Mouse (Mus musculus): Measurements from ENCODE around the gene Abcg2. TPM values are rescaled to one million over a fixed set of nuclear protein-coding genes. Genes with fewer than 3 reads are reported as not detected.

Gene Abcg2
- polyA plus RNA-seq, 1 experiment from 2014 or later = 135 TPM

- H3K9ac ChIP-seq (ENCODE audit: low read depth, low read length) = no peak overlapping the region
- WGBS = 89% methylated on average over 1 of the region's 1 CpGs
- DNase-seq (ENCODE audit: low spot score) (no peak), ATAC-seq (replicated peaks; ENCODE audit: low FRiP score) (no peak)
- H3K27ac ChIP-seq (ENCODE audit: low read depth, low read length) = no peak overlapping the region
- no peaks in the 10 kb centered on the region for H3K27me3 ChIP-seq (replicated peaks; ENCODE audit: control insufficient read depth, insufficient read depth, low read length)
- no peaks in the 10 kb centered on the region for H3K9me3 ChIP-seq (ENCODE audit: control insufficient read depth, low read length)
- H3K4me3 ChIP-seq (ENCODE audit: low read depth, low read length) = no peak overlapping the region
- peaks cover 2% of the 10 kb centered on the region; the same call in 1 of the 2 replicates for H3K36me3 ChIP-seq (ENCODE audit: control insufficient read depth, insufficient read depth, low read length)
- no peak overlapping the region for H3K4me2 ChIP-seq
- H3K4me1 ChIP-seq (replicated peaks; ENCODE audit: control insufficient read depth, insufficient read depth, low read length) = no peaks in the 10 kb centered on the region
Observed at GRCm38 (mm10) chr6:58694765-58695164, 110.4 kb downstream of the Abcg2 start.

- no peaks in the 10 kb centered on the region for H3K27me3 ChIP-seq (replicated peaks; ENCODE audit: control insufficient read depth, insufficient read depth, low read length)
- H3K9ac ChIP-seq (ENCODE audit: low read depth, low read length) = no peak overlapping the region
- DNase-seq (ENCODE audit: low spot score) (no peak), ATAC-seq (replicated peaks; ENCODE audit: low FRiP score) (no peak)
- no peak overlapping the region for H3K4me2 ChIP-seq
- WGBS = 46% methylated on average over 1 of the region's 1 CpGs
- no peaks in the 10 kb centered on the region for H3K4me1 ChIP-seq (replicated peaks; ENCODE audit: control insufficient read depth, insufficient read depth, low read length)
- H3K36me3 ChIP-seq (ENCODE audit: control insufficient read depth, insufficient read depth, low read length) = no peaks in the 10 kb centered on the region
- no peak overlapping the region for H3K4me3 ChIP-seq (ENCODE audit: low read depth, low read length)
- H3K9me3 ChIP-seq (ENCODE audit: control insufficient read depth, low read length) = no peaks in the 10 kb centered on the region
- H3K27ac ChIP-seq (ENCODE audit: low read depth, low read length) = no peak overlapping the region
Observed at GRCm38 (mm10) chr6:58710369-58710768, 126.0 kb downstream of the Abcg2 start.

- Histone ChIP-seq H3K9me3 (ENCODE audit: control insufficient read depth, low read length) (no peaks in the 10 kb centered on the region), H3K4me1 (replicated peaks; ENCODE audit: control insufficient read depth, insufficient read depth, low read length) (no peaks in the 10 kb centered on the region), H3K4me2 (no peak overlapping the region), H3K4me3 (ENCODE audit: low read depth, low read length) (no peak overlapping the region), H3K36me3 (ENCODE audit: control insufficient read depth, insufficient read depth, low read length) (no peaks in the 10 kb centered on the region), H3K9ac (ENCODE audit: low read depth, low read length) (no peak overlapping the region), H3K27me3 (replicated peaks; ENCODE audit: control insufficient read depth, insufficient read depth, low read length) (no peaks in the 10 kb centered on the region), H3K27ac (ENCODE audit: low read depth, low read length) (no peak overlapping the region)
- no peak for ATAC-seq (replicated peaks; ENCODE audit: low FRiP score)
- DNase-seq (ENCODE audit: low spot score) = no peak
- 59% methylated on average over 2 of the region's 2 CpGs for WGBS
Observed at GRCm38 (mm10) chr6:58711909-58712308, 127.6 kb downstream of the Abcg2 start.

GRCm38 (mm10) chr6:58733851-58734250 lies 149.5 kb downstream of the Abcg2 start:
- ATAC-seq (replicated peaks; ENCODE audit: low FRiP score) (0 out of 2 replicates have a peak, but pooled peaks have one; percentile 27), DNase-seq (ENCODE audit: low spot score) (no peak)
- H3K4me1 ChIP-seq (replicated peaks; ENCODE audit: control insufficient read depth, insufficient read depth, low read length) = peaks cover 3% of the 10 kb centered on the region; the same call in 1 of the 2 replicates
- H3K27me3 ChIP-seq (replicated peaks; ENCODE audit: control insufficient read depth, insufficient read depth, low read length) = no peaks in the 10 kb centered on the region
- no peak overlapping the region for H3K27ac ChIP-seq (ENCODE audit: low read depth, low read length)
- H3K4me3 ChIP-seq (ENCODE audit: low read depth, low read length) = no peak overlapping the region
- 28% methylated on average over 2 of the region's 2 CpGs for WGBS
- no peaks in the 10 kb centered on the region for H3K36me3 ChIP-seq (ENCODE audit: control insufficient read depth, insufficient read depth, low read length)
- no peaks in the 10 kb centered on the region for H3K9me3 ChIP-seq (ENCODE audit: control insufficient read depth, low read length)
- H3K9ac ChIP-seq (ENCODE audit: low read depth, low read length) = no peak overlapping the region
- no peak overlapping the region for H3K4me2 ChIP-seq

- H3K27ac ChIP-seq (ENCODE audit: low read depth, low read length) = no peak overlapping the region
- no peak overlapping the region for H3K4me2 ChIP-seq
- ATAC-seq (replicated peaks; ENCODE audit: low FRiP score) (no peak), DNase-seq (ENCODE audit: low spot score) (no peak)
- H3K9ac ChIP-seq (ENCODE audit: low read depth, low read length) = no peak overlapping the region
- H3K4me3 ChIP-seq (ENCODE audit: low read depth, low read length) = no peak overlapping the region
- no peaks in the 10 kb centered on the region for H3K36me3 ChIP-seq (ENCODE audit: control insufficient read depth, insufficient read depth, low read length)
- no peaks in the 10 kb centered on the region for H3K9me3 ChIP-seq (ENCODE audit: control insufficient read depth, low read length)
- H3K4me1 ChIP-seq (replicated peaks; ENCODE audit: control insufficient read depth, insufficient read depth, low read length) = peaks cover 3% of the 10 kb centered on the region; the same call in 1 of the 2 replicates
- 58% methylated on average over 1 of the region's 1 CpGs for WGBS
- H3K27me3 ChIP-seq (replicated peaks; ENCODE audit: control insufficient read depth, insufficient read depth, low read length) = no peaks in the 10 kb centered on the region
Observed at GRCm38 (mm10) chr6:58735090-58735489, 150.8 kb downstream of the Abcg2 start.

Other genes with a start within 250 kb of the Abcg2 start
- not detected in 2 replicates for gene Vmn1r30, start 141.1 kb upstream of the Abcg2 start, polyA plus RNA-seq (2014; fragmentation: Nextera tagmentation; extraction: Ambion mirVana)
- not detected in 2 replicates for gene Vmn1r31, start 109.2 kb upstream of the Abcg2 start, polyA plus RNA-seq (2014; fragmentation: Nextera tagmentation; extraction: Ambion mirVana)
- gene Herc3, start 246.9 kb downstream of the Abcg2 start, polyA plus RNA-seq (2014; fragmentation: Nextera tagmentation; extraction: Ambion mirVana) = 3.6 and 3.9 TPM in 2 replicates